Mouse (Mus musculus): ENCODE measurements at regions not wholly inside any gene's neighbourhood (a gene's known extent, or its start where the extent isn't known, plus 50 kb on each side); places are given as distances from the start of the nearest gene placed in this dataset.

GRCm38 (mm10) chr4:99348674-99349073 lies 53.0 kb downstream of the Gm12689 start:
- H3K27me3 ChIP-seq (ENCODE audit: control insufficient read depth, insufficient read depth, low read length), result no peaks in the 10 kb centered on the region
- H3K4me3 ChIP-seq (ENCODE audit: extremely low read depth, insufficient read depth, insufficient read length), result no peak overlapping the region
- H3K36me3 ChIP-seq (ENCODE audit: control insufficient read depth, insufficient read depth, low read length), result no peaks in the 10 kb centered on the region
- no peak for TF ChIP-seq POLR2A (IDR thresholded peaks at IDR 0.05; ENCODE audit: low read depth, low read length)
- peak; percentile 2; the same call in 1 of the 2 replicates for TF ChIP-seq CTCF (IDR thresholded peaks at IDR 0.05; ENCODE audit: extremely low read depth, insufficient read depth, insufficient read length, insufficient replicate concordance)
- 75% methylated on average over 5 of the region's 5 CpGs for WGBS
- no peak for DNase-seq (ENCODE audit: low read depth in 1 of 2, low spot score in 2 of 2)
- no peaks in the 10 kb centered on the region for H3K4me1 ChIP-seq (ENCODE audit: control insufficient read depth, insufficient read depth, insufficient read length)
- H3K27ac ChIP-seq (ENCODE audit: insufficient read depth, low read length), result no peak overlapping the region

GRCm38 (mm10) chr4:99353122-99353774 lies 57.5 kb downstream of the Gm12689 start:
- H3K27ac ChIP-seq (ENCODE audit: insufficient read depth, low read length), result no peak overlapping the region

GRCm38 (mm10) chr4:99354241-99354640 lies 58.5 kb downstream of the Gm12689 start:
- no peak for TF ChIP-seq POLR2A (IDR thresholded peaks at IDR 0.05; ENCODE audit: low read depth, low read length)
- no peak for TF ChIP-seq CTCF (IDR thresholded peaks at IDR 0.05; ENCODE audit: extremely low read depth, insufficient read depth, insufficient read length, insufficient replicate concordance)
- H3K27ac ChIP-seq (ENCODE audit: insufficient read depth, low read length), result no peak overlapping the region
- 15% methylated on average over 16 of the region's 17 CpGs for WGBS
- peak overlapping the region; percentile 28; the same call in 1 of the 2 replicates for H3K4me3 ChIP-seq (ENCODE audit: extremely low read depth, insufficient read depth, insufficient read length)
- no peaks in the 10 kb centered on the region for H3K27me3 ChIP-seq (ENCODE audit: control insufficient read depth, insufficient read depth, low read length)
- no peaks in the 10 kb centered on the region for H3K4me1 ChIP-seq (ENCODE audit: control insufficient read depth, insufficient read depth, insufficient read length)
- H3K36me3 ChIP-seq (ENCODE audit: control insufficient read depth, insufficient read depth, low read length), result no peaks in the 10 kb centered on the region
- peak; percentile 33 to 41 for DNase-seq (ENCODE audit: low read depth in 1 of 2, low spot score in 2 of 2)

More at GRCm38 (mm10) chr4:99353122-99353774, 57.5 kb downstream of the Gm12689 start:
- Histone ChIP-seq H3K4me3 (ENCODE audit: extremely low read depth, insufficient read depth, insufficient read length) (no peak overlapping the region), H3K4me1 (ENCODE audit: control insufficient read depth, insufficient read depth, insufficient read length) (no peaks in the 10 kb centered on the region), H3K36me3 (ENCODE audit: control insufficient read depth, insufficient read depth, low read length) (no peaks in the 10 kb centered on the region), H3K27me3 (ENCODE audit: control insufficient read depth, insufficient read depth, low read length) (no peaks in the 10 kb centered on the region)
- TF ChIP-seq CTCF (IDR thresholded peaks at IDR 0.05; ENCODE audit: extremely low read depth, insufficient read depth, insufficient read length, insufficient replicate concordance) (no peak), POLR2A (IDR thresholded peaks at IDR 0.05; ENCODE audit: low read depth, low read length) (no peak)
- 67% methylated on average over 8 of the region's 8 CpGs for whole genome bisulfite sequencing
- DNase-seq (ENCODE audit: low read depth in 1 of 2, low spot score in 2 of 2), result no peak

GRCm38 (mm10) chr4:99354835-99355234 lies 59.1 kb downstream of the Gm12689 start:
- no peaks in the 10 kb centered on the region for H3K27me3 ChIP-seq (ENCODE audit: control insufficient read depth, insufficient read depth, low read length)
- H3K4me3 ChIP-seq (ENCODE audit: extremely low read depth, insufficient read depth, insufficient read length), result peak overlapping the region; percentile 18
- 47% methylated on average over 9 of the region's 9 CpGs for WGBS
- no peaks in the 10 kb centered on the region for H3K36me3 ChIP-seq (ENCODE audit: control insufficient read depth, insufficient read depth, low read length)
- TF ChIP-seq CTCF (IDR thresholded peaks at IDR 0.05; ENCODE audit: extremely low read depth, insufficient read depth, insufficient read length, insufficient replicate concordance) (no peak), POLR2A (IDR thresholded peaks at IDR 0.05; ENCODE audit: low read depth, low read length) (no peak)
- DNase-seq (ENCODE audit: low read depth in 1 of 2, low spot score in 2 of 2), result no peak
- no peak overlapping the region for H3K27ac ChIP-seq (ENCODE audit: insufficient read depth, low read length)
- H3K4me1 ChIP-seq (ENCODE audit: control insufficient read depth, insufficient read depth, insufficient read length), result no peaks in the 10 kb centered on the region

- H3K36me3 ChIP-seq (ENCODE audit: control insufficient read depth, insufficient read depth, low read length), result no peaks in the 10 kb centered on the region
- no peak overlapping the region for H3K27ac ChIP-seq (ENCODE audit: insufficient read depth, low read length)
- TF ChIP-seq CTCF (IDR thresholded peaks at IDR 0.05; ENCODE audit: extremely low read depth, insufficient read depth, insufficient read length, insufficient replicate concordance) (no peak), POLR2A (IDR thresholded peaks at IDR 0.05; ENCODE audit: low read depth, low read length) (no peak)
- H3K4me3 ChIP-seq (ENCODE audit: extremely low read depth, insufficient read depth, insufficient read length), result no peak overlapping the region
- DNase-seq (ENCODE audit: low read depth in 1 of 2, low spot score in 2 of 2), result no peak
- 81% methylated on average over 9 of the region's 9 CpGs for WGBS
- no peaks in the 10 kb centered on the region for H3K4me1 ChIP-seq (ENCODE audit: control insufficient read depth, insufficient read depth, insufficient read length)
- no peaks in the 10 kb centered on the region for H3K27me3 ChIP-seq (ENCODE audit: control insufficient read depth, insufficient read depth, low read length)
Measured at GRCm38 (mm10) chr4:99368036-99368435, 72.3 kb downstream of the Gm12689 start.

- DNase-seq (ENCODE audit: low read depth in 1 of 2, low spot score in 2 of 2), result no peak
- TF ChIP-seq POLR2A (IDR thresholded peaks at IDR 0.05; ENCODE audit: low read depth, low read length) (no peak), CTCF (IDR thresholded peaks at IDR 0.05; ENCODE audit: extremely low read depth, insufficient read depth, insufficient read length, insufficient replicate concordance) (no peak)
- WGBS, result 92% methylated on average over 5 of the region's 5 CpGs
- H3K36me3 ChIP-seq (ENCODE audit: control insufficient read depth, insufficient read depth, low read length), result no peaks in the 10 kb centered on the region
- no peaks in the 10 kb centered on the region for H3K4me1 ChIP-seq (ENCODE audit: control insufficient read depth, insufficient read depth, insufficient read length)
- no peak overlapping the region for H3K4me3 ChIP-seq (ENCODE audit: extremely low read depth, insufficient read depth, insufficient read length)
- no peak overlapping the region for H3K27ac ChIP-seq (ENCODE audit: insufficient read depth, low read length)
- H3K27me3 ChIP-seq (ENCODE audit: control insufficient read depth, insufficient read depth, low read length), result no peaks in the 10 kb centered on the region
Measured at GRCm38 (mm10) chr4:99371162-99371561, 75.5 kb downstream of the Gm12689 start.

- no peak for TF ChIP-seq POLR2A (IDR thresholded peaks at IDR 0.05; ENCODE audit: low read depth, low read length)
- TF ChIP-seq CTCF (IDR thresholded peaks at IDR 0.05; ENCODE audit: extremely low read depth, insufficient read depth, insufficient read length, insufficient replicate concordance), result no peak
- 4% methylated on average over 1 of the region's 1 CpGs for WGBS
- DNase-seq (ENCODE audit: low read depth in 1 of 2, low spot score in 2 of 2), result no peak
Measured at GRCm38 (mm10) chr4:99376171-99376570, 80.5 kb downstream of the Gm12689 start.

More at GRCm38 (mm10) chr4:99376171-99376570, 80.5 kb downstream of the Gm12689 start:
- no peak overlapping the region for H3K27ac ChIP-seq (ENCODE audit: insufficient read depth, low read length)
- no peak overlapping the region for H3K4me3 ChIP-seq (ENCODE audit: extremely low read depth, insufficient read depth, insufficient read length)
- no peaks in the 10 kb centered on the region for H3K36me3 ChIP-seq (ENCODE audit: control insufficient read depth, insufficient read depth, low read length)
- no peaks in the 10 kb centered on the region for H3K4me1 ChIP-seq (ENCODE audit: control insufficient read depth, insufficient read depth, insufficient read length)
- H3K27me3 ChIP-seq (ENCODE audit: control insufficient read depth, insufficient read depth, low read length), result no peaks in the 10 kb centered on the region

Measured in spleen, adult 2 months (tissue).